Mouse (Mus musculus): ENCODE data around the gene Gm21992. TPM values are rescaled to one million over a fixed set of nuclear protein-coding genes. Genes with fewer than 3 reads are reported as not detected.

Gene Gm21992
- total and polyA plus RNA-seq, 3 experiments, result 8.0 to 16.9 (median 9.3) TPM

DNA sequence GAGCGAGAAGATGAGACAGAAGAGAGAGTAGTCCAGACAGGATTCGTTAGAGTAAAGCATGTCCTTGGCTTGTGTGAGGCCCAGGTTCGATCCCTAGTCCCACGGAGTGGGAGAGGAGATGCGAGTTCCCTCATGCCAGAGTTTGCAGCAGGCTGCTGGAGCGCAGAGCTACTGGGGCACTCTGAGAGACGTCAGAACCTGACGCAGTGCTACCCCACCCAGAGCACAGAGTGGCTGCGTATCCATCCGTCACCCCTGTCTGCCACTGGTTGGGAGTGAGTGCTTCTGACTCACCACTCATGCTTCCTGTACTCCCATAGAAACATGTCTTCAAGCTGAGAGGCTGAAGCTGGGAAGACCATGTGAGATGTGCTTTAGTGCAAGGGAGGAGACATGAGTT lies 69.9 kb downstream of the Gm21992 start:
- no peaks in the 10 kb centered on the region for H3K27me3 ChIP-seq (ENCODE audit: control insufficient read depth, insufficient read depth, low read length)
- intact Hi-C loops (cut with DNase I), result no loop called here
- TF ChIP-seq EP300 (IDR thresholded peaks at IDR 0.05; ENCODE audit: insufficient read depth, low read depth, low read length) (no peak), POLR2A (IDR thresholded peaks at IDR 0.05; ENCODE audit: insufficient read depth, low read depth, low read length) (no peak), CTCF (IDR thresholded peaks at IDR 0.05) (no peak)
- H3K27ac ChIP-seq, result no peak overlapping the region
- H3K4me1 ChIP-seq (ENCODE audit: control insufficient read depth, insufficient read depth, low read length), result peaks cover 2% of the 10 kb centered on the region; the same call in 1 of the 2 replicates
- 77% methylated on average over 10 of the region's 10 CpGs for WGBS
- no peak overlapping the region for H3K4me3 ChIP-seq
- no peaks in the 10 kb centered on the region for H3K36me3 ChIP-seq (ENCODE audit: control insufficient read depth, insufficient read depth, low read length)
- H3K9ac ChIP-seq (ENCODE audit: low read depth, low read length), result no peak overlapping the region
- DNase-seq, result peak in 1 of 2 experiments; percentile 12
- H3K79me2 ChIP-seq (replicated peaks; ENCODE audit: control insufficient read depth, insufficient read depth, low read length), result no peaks in the 10 kb centered on the region

DNA sequence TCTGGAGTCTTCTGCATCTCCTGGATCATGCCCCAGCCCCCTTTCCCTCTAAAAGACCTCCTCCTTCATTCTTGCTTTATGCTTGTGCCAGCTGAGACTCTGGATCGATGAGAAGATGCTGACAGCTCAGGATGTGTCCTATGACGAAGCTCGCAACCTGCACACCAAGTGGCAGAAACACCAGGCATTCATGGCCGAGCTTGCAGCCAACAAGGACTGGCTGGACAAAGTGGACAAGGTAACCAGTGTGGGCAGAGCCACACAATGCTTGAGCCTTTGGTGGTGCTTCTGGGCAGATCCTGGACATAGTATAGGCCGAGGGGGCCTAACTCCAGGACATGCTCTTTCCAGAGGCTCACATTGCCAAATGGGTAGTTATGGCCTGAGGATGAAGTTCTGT lies 71.7 kb downstream of the Gm21992 start:
- peak in 1 of 2 experiments; percentile 8 for DNase-seq
- Histone ChIP-seq H3K27me3 (ENCODE audit: control insufficient read depth, insufficient read depth, low read length) (no peaks in the 10 kb centered on the region), H3K9ac (ENCODE audit: low read depth, low read length) (no peak overlapping the region), H3K4me1 (ENCODE audit: control insufficient read depth, insufficient read depth, low read length) (no peaks in the 10 kb centered on the region), H3K27ac (no peak overlapping the region), H3K36me3 (ENCODE audit: control insufficient read depth, insufficient read depth, low read length) (no peaks in the 10 kb centered on the region), H3K4me3 (no peak overlapping the region), H3K79me2 (replicated peaks; ENCODE audit: control insufficient read depth, insufficient read depth, low read length) (no peaks in the 10 kb centered on the region)
- intact Hi-C loops (cut with DNase I), result no loop called here
- TF ChIP-seq EP300 (IDR thresholded peaks at IDR 0.05; ENCODE audit: insufficient read depth, low read depth, low read length) (no peak), CTCF (IDR thresholded peaks at IDR 0.05) (no peak), POLR2A (IDR thresholded peaks at IDR 0.05; ENCODE audit: insufficient read depth, low read depth, low read length) (no peak)
- 89% methylated on average over 5 of the region's 5 CpGs for WGBS

DNA sequence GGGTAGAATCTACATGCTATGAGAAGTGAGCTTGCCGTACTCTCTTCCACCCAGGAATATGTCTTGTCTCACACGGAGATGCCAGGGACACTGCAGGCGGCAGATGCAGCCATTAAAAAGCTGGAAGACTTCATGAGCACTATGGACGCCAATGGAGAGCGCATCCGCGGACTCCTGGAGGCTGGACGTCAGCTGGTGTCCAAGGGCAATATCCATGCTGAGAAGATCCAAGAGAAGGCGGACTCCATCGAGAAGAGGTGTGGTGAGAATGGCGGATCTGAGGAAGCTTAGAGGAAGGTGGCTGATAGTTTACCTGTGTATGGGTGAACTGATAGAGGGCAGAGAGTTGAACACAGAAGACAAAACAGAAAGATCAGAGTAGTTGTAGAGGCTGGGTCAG lies 72.4 kb downstream of the Gm21992 start:
- H3K36me3 ChIP-seq (ENCODE audit: control insufficient read depth, insufficient read depth, low read length), result no peaks in the 10 kb centered on the region
- no peak overlapping the region for H3K9ac ChIP-seq (ENCODE audit: low read depth, low read length)
- H3K4me3 ChIP-seq, result no peak overlapping the region
- no peak for TF ChIP-seq EP300 (IDR thresholded peaks at IDR 0.05; ENCODE audit: insufficient read depth, low read depth, low read length)
- no peak for TF ChIP-seq CTCF (IDR thresholded peaks at IDR 0.05)
- no peak for TF ChIP-seq POLR2A (IDR thresholded peaks at IDR 0.05; ENCODE audit: insufficient read depth, low read depth, low read length)
- H3K79me2 ChIP-seq (replicated peaks; ENCODE audit: control insufficient read depth, insufficient read depth, low read length), result no peaks in the 10 kb centered on the region
- intact Hi-C loops (cut with DNase I), result no loop called here
- no peaks in the 10 kb centered on the region for H3K27me3 ChIP-seq (ENCODE audit: control insufficient read depth, insufficient read depth, low read length)
- 94% methylated on average over 11 of the region's 11 CpGs for WGBS
- no peaks in the 10 kb centered on the region for H3K4me1 ChIP-seq (ENCODE audit: control insufficient read depth, insufficient read depth, low read length)
- no peak for DNase-seq
- no peak overlapping the region for H3K27ac ChIP-seq

DNA sequence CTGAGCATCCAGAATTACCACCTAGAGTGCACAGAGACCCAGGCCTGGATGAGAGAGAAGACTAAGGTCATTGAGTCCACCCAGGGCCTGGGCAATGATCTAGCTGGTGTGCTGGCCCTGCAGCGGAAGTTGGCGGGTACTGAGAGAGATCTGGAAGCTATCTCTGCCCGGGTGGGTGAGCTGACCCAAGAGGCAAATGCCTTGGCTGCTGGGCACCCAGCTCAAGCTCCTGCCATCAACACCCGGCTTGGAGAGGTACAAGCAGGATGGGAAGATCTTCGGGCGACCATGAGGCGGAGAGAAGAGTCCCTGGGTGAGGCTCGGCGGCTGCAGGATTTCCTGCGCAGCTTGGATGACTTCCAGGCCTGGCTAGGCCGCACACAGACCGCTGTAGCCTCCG lies 73.5 kb downstream of the Gm21992 start:
- no peak overlapping the region for H3K4me3 ChIP-seq
- no peaks in the 10 kb centered on the region for H3K4me1 ChIP-seq (ENCODE audit: control insufficient read depth, insufficient read depth, low read length)
- no peaks in the 10 kb centered on the region for H3K79me2 ChIP-seq (replicated peaks; ENCODE audit: control insufficient read depth, insufficient read depth, low read length)
- 64% methylated on average over 13 of the region's 13 CpGs for WGBS
- intact Hi-C loops (cut with DNase I), result no loop called here
- TF ChIP-seq POLR2A (IDR thresholded peaks at IDR 0.05; ENCODE audit: insufficient read depth, low read depth, low read length), result no peak
- H3K9ac ChIP-seq (ENCODE audit: low read depth, low read length), result peak overlapping the region; percentile 59
- no peaks in the 10 kb centered on the region for H3K36me3 ChIP-seq (ENCODE audit: control insufficient read depth, insufficient read depth, low read length)
- H3K27me3 ChIP-seq (ENCODE audit: control insufficient read depth, insufficient read depth, low read length), result no peaks in the 10 kb centered on the region
- H3K27ac ChIP-seq, result no peak overlapping the region
- DNase-seq, result peak; percentile 42 to 50

DNA sequence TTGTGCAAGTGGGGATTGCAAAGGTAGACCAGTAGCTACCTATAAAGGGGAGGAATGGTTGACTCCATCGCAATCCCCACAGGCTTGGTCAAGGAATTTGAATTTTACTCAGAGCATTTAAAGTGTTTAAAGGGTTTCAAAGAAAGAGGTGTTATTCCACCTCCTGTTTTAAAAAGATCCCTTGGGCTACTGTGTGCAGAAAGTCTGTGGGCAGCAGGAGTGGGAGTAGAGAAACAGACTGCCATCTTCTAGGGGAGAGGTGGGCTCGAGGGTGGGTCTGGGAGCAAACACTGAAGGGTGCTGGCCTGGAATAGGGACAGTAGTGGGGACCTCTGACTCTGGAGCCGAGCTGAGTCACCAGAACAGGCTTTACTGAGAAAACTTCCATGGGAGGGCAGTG lies 78.4 kb downstream of the Gm21992 start:
- 68% methylated on average over 3 of the region's 3 CpGs for WGBS
- TF ChIP-seq EP300 (IDR thresholded peaks at IDR 0.05; ENCODE audit: insufficient read depth, low read depth, low read length) (no peak), CTCF (IDR thresholded peaks at IDR 0.05) (no peak), POLR2A (IDR thresholded peaks at IDR 0.05; ENCODE audit: insufficient read depth, low read depth, low read length) (no peak)
- Histone ChIP-seq H3K79me2 (replicated peaks; ENCODE audit: control insufficient read depth, insufficient read depth, low read length) (no peaks in the 10 kb centered on the region), H3K4me3 (no peak overlapping the region), H3K27me3 (ENCODE audit: control insufficient read depth, insufficient read depth, low read length) (no peaks in the 10 kb centered on the region), H3K4me1 (ENCODE audit: control insufficient read depth, insufficient read depth, low read length) (no peaks in the 10 kb centered on the region), H3K9ac (ENCODE audit: low read depth, low read length) (no peak overlapping the region), H3K36me3 (ENCODE audit: control insufficient read depth, insufficient read depth, low read length) (no peaks in the 10 kb centered on the region), H3K27ac (no peak overlapping the region)
- intact Hi-C loops (cut with DNase I), result no loop called here
- no peak for DNase-seq

DNA sequence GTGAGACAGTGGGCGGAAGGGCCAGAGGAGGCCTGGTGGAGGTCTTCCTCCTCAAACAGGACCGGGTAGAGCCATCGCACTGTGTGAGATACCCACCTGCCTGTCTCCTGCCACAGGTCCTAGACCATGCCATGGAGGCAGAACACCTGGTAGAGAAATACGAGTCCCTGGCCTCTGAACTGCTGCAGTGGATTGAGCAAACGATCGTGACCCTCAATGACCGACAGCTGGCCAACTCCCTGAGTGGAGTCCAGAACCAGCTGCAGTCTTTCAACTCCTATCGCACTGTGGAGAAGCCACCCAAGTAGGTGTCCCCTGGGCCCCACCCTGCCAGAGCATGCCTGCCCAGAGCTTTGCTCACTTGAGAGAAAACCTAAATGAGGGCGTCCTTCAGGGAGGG lies 82.2 kb downstream of the Gm21992 start:
- DNase-seq, result no peak
- 66% methylated on average over 9 of the region's 9 CpGs for WGBS
- H3K4me1 ChIP-seq (ENCODE audit: control insufficient read depth, insufficient read depth, low read length), result no peaks in the 10 kb centered on the region
- TF ChIP-seq EP300 (IDR thresholded peaks at IDR 0.05; ENCODE audit: insufficient read depth, low read depth, low read length) (no peak), CTCF (IDR thresholded peaks at IDR 0.05) (no peak), POLR2A (IDR thresholded peaks at IDR 0.05; ENCODE audit: insufficient read depth, low read depth, low read length) (no peak)
- H3K27me3 ChIP-seq (ENCODE audit: control insufficient read depth, insufficient read depth, low read length), result no peaks in the 10 kb centered on the region
- H3K36me3 ChIP-seq (ENCODE audit: control insufficient read depth, insufficient read depth, low read length), result no peaks in the 10 kb centered on the region
- H3K27ac ChIP-seq, result no peak overlapping the region
- H3K9ac ChIP-seq (ENCODE audit: low read depth, low read length), result no peak overlapping the region
- no peak overlapping the region for H3K4me3 ChIP-seq
- H3K79me2 ChIP-seq (replicated peaks; ENCODE audit: control insufficient read depth, insufficient read depth, low read length), result no peaks in the 10 kb centered on the region
- intact Hi-C loops (cut with DNase I), result no loop called here
